Mouse (Mus musculus): ENCODE results near the gene Krt15. TPM values are rescaled to one million over a fixed set of nuclear protein-coding genes. Genes with fewer than 3 reads are reported as not detected.

Gene Krt15
- polyA plus RNA-seq, 1 experiment = not detected

DNA sequence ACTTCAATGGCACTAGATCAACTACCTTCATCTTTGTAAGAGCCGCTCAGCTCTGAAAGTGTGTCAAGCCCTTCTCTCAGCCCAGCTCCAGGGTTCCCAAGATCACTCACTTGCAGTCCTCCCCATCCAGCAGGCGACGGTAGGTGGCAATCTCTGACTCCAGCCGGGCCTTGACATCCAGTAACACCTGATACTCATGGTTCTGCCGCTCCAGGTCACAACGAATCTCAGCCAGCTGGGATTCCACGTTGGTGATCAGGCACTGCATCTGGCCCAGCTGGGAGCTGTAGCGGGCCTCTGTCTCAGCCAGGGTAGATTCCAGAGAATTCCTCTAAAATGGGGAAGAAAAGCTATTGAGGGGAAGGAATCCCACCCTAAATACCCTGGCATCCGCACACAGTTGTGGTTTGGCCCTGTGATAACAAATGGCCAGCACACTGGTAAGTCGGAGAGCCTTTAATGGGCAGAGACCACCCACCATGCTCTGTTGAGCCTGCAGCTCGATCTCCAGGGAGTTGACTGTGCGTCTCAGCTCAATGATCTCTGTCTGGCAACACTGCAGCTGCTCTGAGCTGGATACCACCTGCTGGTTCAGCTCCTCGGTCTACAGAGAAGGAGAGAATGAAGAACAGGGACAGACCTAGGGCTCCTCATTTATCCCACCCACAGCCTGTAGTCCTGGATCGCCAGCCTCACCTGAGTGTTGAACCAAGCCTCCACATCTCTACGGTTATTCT, 32.9 kb downstream of the Krt15 start:
- TF ChIP-seq CTCF (IDR thresholded peaks at IDR 0.05; ENCODE audit: insufficient read depth, low read depth, low read length) = no peak
- TF ChIP-seq POLR2A (IDR thresholded peaks at IDR 0.05; ENCODE audit: insufficient read depth, low read depth, low read length) = no peak
- WGBS = 67% methylated on average over 15 of the region's 15 CpGs

GRCm38 (mm10) chr11:100100391-100100790, 35.3 kb downstream of the Krt15 start:
- WGBS = 60% methylated on average over 4 of the region's 4 CpGs
- Histone ChIP-seq H3K27ac (ENCODE audit: insufficient read depth, low read depth, low read length) (no peak overlapping the region), H3K4me3 (ENCODE audit: insufficient read depth, low read depth, low read length) (no peak overlapping the region), H3K4me1 (ENCODE audit: control insufficient read depth, insufficient read depth, low read length) (0 out of 2 replicates have a peak, but pooled peaks cover 3% of the 10 kb centered on the region)
- TF ChIP-seq CTCF (IDR thresholded peaks at IDR 0.05; ENCODE audit: insufficient read depth, low read depth, low read length) (no peak), POLR2A (IDR thresholded peaks at IDR 0.05; ENCODE audit: insufficient read depth, low read depth, low read length) (no peak)

More for the DNA sequence above, 32.9 kb downstream of the Krt15 start:
- H3K4me1 ChIP-seq (ENCODE audit: control insufficient read depth, insufficient read depth, low read length) = 0 out of 2 replicates have a peak, but pooled peaks cover 3% of the 10 kb centered on the region
- H3K27ac ChIP-seq (ENCODE audit: insufficient read depth, low read depth, low read length) = no peak overlapping the region
- no peak overlapping the region for H3K4me3 ChIP-seq (ENCODE audit: insufficient read depth, low read depth, low read length)

GRCm38 (mm10) chr11:100097819-100098218, 37.9 kb downstream of the Krt15 start:
- TF ChIP-seq POLR2A (IDR thresholded peaks at IDR 0.05; ENCODE audit: insufficient read depth, low read depth, low read length) (no peak), CTCF (IDR thresholded peaks at IDR 0.05; ENCODE audit: insufficient read depth, low read depth, low read length) (no peak)
- Histone ChIP-seq H3K4me1 (ENCODE audit: control insufficient read depth, insufficient read depth, low read length) (no peaks in the 10 kb centered on the region), H3K4me3 (ENCODE audit: insufficient read depth, low read depth, low read length) (no peak overlapping the region), H3K27ac (ENCODE audit: insufficient read depth, low read depth, low read length) (no peak overlapping the region)
- WGBS = 88% methylated on average over 9 of the region's 9 CpGs

GRCm38 (mm10) chr11:100096141-100096540, 39.6 kb downstream of the Krt15 start, which contains the start of gene Krt35:
Krt35 (minus strand) TSS chr11:100096241.
- TF ChIP-seq CTCF (IDR thresholded peaks at IDR 0.05; ENCODE audit: insufficient read depth, low read depth, low read length) (no peak), POLR2A (IDR thresholded peaks at IDR 0.05; ENCODE audit: insufficient read depth, low read depth, low read length) (no peak)
- WGBS = 49% methylated on average over 9 of the region's 9 CpGs
- Histone ChIP-seq H3K4me1 (ENCODE audit: control insufficient read depth, insufficient read depth, low read length) (no peaks in the 10 kb centered on the region), H3K4me3 (ENCODE audit: insufficient read depth, low read depth, low read length) (no peak within 1 kb of the TSS), H3K27ac (ENCODE audit: insufficient read depth, low read depth, low read length) (no peak within 1 kb of the TSS)

GRCm38 (mm10) chr11:100088378-100089025, 47.2 kb downstream of the Krt15 start:
- WGBS = 76% methylated on average over 7 of the region's 7 CpGs
- TF ChIP-seq POLR2A (IDR thresholded peaks at IDR 0.05; ENCODE audit: insufficient read depth, low read depth, low read length) = no peak
- TF ChIP-seq CTCF (IDR thresholded peaks at IDR 0.05; ENCODE audit: insufficient read depth, low read depth, low read length) = no peak
- no peak overlapping the region for H3K27ac ChIP-seq (ENCODE audit: insufficient read depth, low read depth, low read length)

DNA sequence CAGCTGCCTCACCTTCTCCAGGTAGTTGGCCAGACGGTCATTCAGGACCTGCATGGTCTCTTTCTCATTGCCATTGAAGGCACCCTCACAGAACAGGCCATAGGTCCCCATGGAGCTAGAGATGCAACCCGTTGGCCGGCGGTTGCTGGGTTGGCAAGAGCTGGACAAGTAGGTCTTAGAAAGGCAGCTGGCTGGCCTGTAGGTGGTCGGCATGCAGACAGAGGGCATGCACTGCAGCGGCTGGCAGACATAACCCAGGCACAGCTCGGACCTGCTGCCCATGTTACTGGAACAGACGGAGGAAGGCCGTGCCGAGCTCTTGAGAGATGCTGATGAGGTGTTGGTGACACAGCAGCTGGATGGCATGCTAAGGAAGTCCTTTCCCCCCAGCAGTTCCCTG, 47.9 kb downstream of the Krt15 start, which contains the start of gene Krt32:
Gene Krt32 (minus strand): TSS at position 366 of the 400 bp plus-strand sequence.
- WGBS = 94% methylated on average over 10 of the region's 10 CpGs
- no peaks in the 10 kb centered on the region for H3K4me1 ChIP-seq (ENCODE audit: control insufficient read depth, insufficient read depth, low read length)
- TF ChIP-seq POLR2A (IDR thresholded peaks at IDR 0.05; ENCODE audit: insufficient read depth, low read depth, low read length) (no peak), CTCF (IDR thresholded peaks at IDR 0.05; ENCODE audit: insufficient read depth, low read depth, low read length) (no peak)
- H3K27ac ChIP-seq (ENCODE audit: insufficient read depth, low read depth, low read length) = no peak within 1 kb of the TSS
- H3K4me3 ChIP-seq (ENCODE audit: insufficient read depth, low read depth, low read length) = no peak within 1 kb of the TSS

More at GRCm38 (mm10) chr11:100088378-100089025, 47.2 kb downstream of the Krt15 start:
- Histone ChIP-seq H3K4me3 (ENCODE audit: insufficient read depth, low read depth, low read length) (no peak overlapping the region), H3K4me1 (ENCODE audit: control insufficient read depth, insufficient read depth, low read length) (no peaks in the 10 kb centered on the region)

Other genes starting within 250 kb of the Krt15 start
- not detected in 2 replicates for gene Krtap31-1, start 228.0 kb downstream of the Krt15 start, polyA plus RNA-seq (2012; ENCODE audit: insufficient read depth, insufficient read length, low replicate concordance, missing spikeins)
- gene Gm11565, start 221.2 kb downstream of the Krt15 start, polyA plus RNA-seq (2012; ENCODE audit: insufficient read depth, insufficient read length, low replicate concordance, missing spikeins) = not detected in 2 replicates
- gene Krtap31-2, start 199.6 kb downstream of the Krt15 start, polyA plus RNA-seq (2012; ENCODE audit: insufficient read depth, insufficient read length, low replicate concordance, missing spikeins) = not detected in 2 replicates
- gene Krtap9-5, start 187.5 kb downstream of the Krt15 start, polyA plus RNA-seq (2012; ENCODE audit: insufficient read depth, insufficient read length, low replicate concordance, missing spikeins) = not detected in 2 replicates
- gene Krtap29-1, start 156.9 kb downstream of the Krt15 start, polyA plus RNA-seq (2012; ENCODE audit: insufficient read depth, insufficient read length, low replicate concordance, missing spikeins) = not detected in 2 replicates
- gene Krtap16-1, start 149.3 kb downstream of the Krt15 start, polyA plus RNA-seq (2012; ENCODE audit: insufficient read depth, insufficient read length, low replicate concordance, missing spikeins) = not detected in 2 replicates
- gene Krtap17-1, start 141.9 kb downstream of the Krt15 start, polyA plus RNA-seq (2012; ENCODE audit: insufficient read depth, insufficient read length, low replicate concordance, missing spikeins) = not detected in 2 replicates
- gene Krt33a, start 119.7 kb downstream of the Krt15 start, polyA plus RNA-seq (2012; ENCODE audit: insufficient read depth, insufficient read length, low replicate concordance, missing spikeins) = not detected in 2 replicates
- gene Krt33b, start 106.1 kb downstream of the Krt15 start, polyA plus RNA-seq (2012; ENCODE audit: insufficient read depth, insufficient read length, low replicate concordance, missing spikeins) = not detected in 2 replicates
- gene Krt34, start 94.4 kb downstream of the Krt15 start, polyA plus RNA-seq (2012; ENCODE audit: insufficient read depth, insufficient read length, low replicate concordance, missing spikeins) = not detected in 2 replicates
- gene Krt31, start 85.4 kb downstream of the Krt15 start, polyA plus RNA-seq (2012; ENCODE audit: insufficient read depth, insufficient read length, low replicate concordance, missing spikeins) = not detected in 2 replicates
- not detected in 2 replicates for gene Krt32, start 47.7 kb downstream of the Krt15 start, polyA plus RNA-seq (2012; ENCODE audit: insufficient read depth, insufficient read length, low replicate concordance, missing spikeins)
- gene Krt35, start 39.7 kb downstream of the Krt15 start, polyA plus RNA-seq (2012; ENCODE audit: insufficient read depth, insufficient read length, low replicate concordance, missing spikeins) = not detected in 2 replicates
- not detected in 2 replicates for gene Krt36, start 30.3 kb downstream of the Krt15 start, polyA plus RNA-seq (2012; ENCODE audit: insufficient read depth, insufficient read length, low replicate concordance, missing spikeins)
- not detected in 2 replicates for gene Krt13, start 14.4 kb downstream of the Krt15 start, polyA plus RNA-seq (2012; ENCODE audit: insufficient read depth, insufficient read length, low replicate concordance, missing spikeins)
- gene Krt19, start 12.7 kb upstream of the Krt15 start, polyA plus RNA-seq (2012; ENCODE audit: insufficient read depth, insufficient read length, low replicate concordance, missing spikeins) = not detected in 2 replicates
- not detected in 2 replicates for gene Krt9, start 57.3 kb upstream of the Krt15 start, polyA plus RNA-seq (2012; ENCODE audit: insufficient read depth, insufficient read length, low replicate concordance, missing spikeins)
- not detected in 2 replicates for gene Krt14, start 71.6 kb upstream of the Krt15 start, polyA plus RNA-seq (2012; ENCODE audit: insufficient read depth, insufficient read length, low replicate concordance, missing spikeins)
- gene Krt16, start 113.0 kb upstream of the Krt15 start, polyA plus RNA-seq (2012; ENCODE audit: insufficient read depth, insufficient read length, low replicate concordance, missing spikeins) = not detected in 2 replicates
- not detected in 2 replicates for gene Krt17, start 125.1 kb upstream of the Krt15 start, polyA plus RNA-seq (2012; ENCODE audit: insufficient read depth, insufficient read length, low replicate concordance, missing spikeins)
- not detected in 2 replicates for gene Krt42, start 133.9 kb upstream of the Krt15 start, polyA plus RNA-seq (2012; ENCODE audit: insufficient read depth, insufficient read length, low replicate concordance, missing spikeins)
- not detected in 2 replicates for gene Eif1, start 184.0 kb upstream of the Krt15 start, polyA plus RNA-seq (2012; ENCODE audit: insufficient read depth, insufficient read length, low replicate concordance, missing spikeins)
- not detected in 2 replicates for gene Gast, start 198.5 kb upstream of the Krt15 start, polyA plus RNA-seq (2012; ENCODE audit: insufficient read depth, insufficient read length, low replicate concordance, missing spikeins)
- gene Hap1, start 220.2 kb upstream of the Krt15 start, polyA plus RNA-seq (2012; ENCODE audit: insufficient read depth, insufficient read length, low replicate concordance, missing spikeins) = not detected in 2 replicates

Measured in olfactory bulb, adult 2 months (tissue).